Mouse (Mus musculus) natural killer cell, adult 2 months (primary cell): Measurements from ENCODE around the gene Oser1.
"Not testable (repeated sequence)": the region's sequence is repeated elsewhere in the genome, so short reads cannot be mapped to it uniquely, and the experiment has no call there.

ENCODE experiments used
- DNase-seq, 2 experiments: peaks; one replicate each; pipeline ENCODE4 v3.0.0; 2022; ENCODE audit warnings: low spot score in 2 of 2

Oser1 gene

DNA sequence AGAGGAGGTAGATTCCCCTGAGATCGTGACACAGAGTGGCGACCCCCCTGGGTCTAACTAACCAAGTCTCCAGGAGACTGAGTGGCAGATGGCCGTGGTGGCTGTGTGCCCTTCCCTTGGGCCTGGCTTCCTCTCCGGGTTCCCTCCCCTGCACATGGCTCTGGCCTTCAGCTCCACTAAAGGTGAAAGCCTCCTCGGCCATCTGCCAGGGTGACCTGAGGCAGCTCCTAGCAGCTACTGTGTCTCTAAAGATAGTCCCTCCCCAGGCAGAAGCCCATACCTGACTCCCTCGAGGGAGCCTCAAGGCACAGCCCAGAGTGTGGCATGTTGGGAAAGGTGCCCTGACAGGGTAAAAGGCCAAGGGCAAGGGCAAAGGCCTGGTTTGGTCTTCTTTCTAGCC lies 19.0 kb upstream of the Oser1 start:
- no peak for DNase-seq

DNA sequence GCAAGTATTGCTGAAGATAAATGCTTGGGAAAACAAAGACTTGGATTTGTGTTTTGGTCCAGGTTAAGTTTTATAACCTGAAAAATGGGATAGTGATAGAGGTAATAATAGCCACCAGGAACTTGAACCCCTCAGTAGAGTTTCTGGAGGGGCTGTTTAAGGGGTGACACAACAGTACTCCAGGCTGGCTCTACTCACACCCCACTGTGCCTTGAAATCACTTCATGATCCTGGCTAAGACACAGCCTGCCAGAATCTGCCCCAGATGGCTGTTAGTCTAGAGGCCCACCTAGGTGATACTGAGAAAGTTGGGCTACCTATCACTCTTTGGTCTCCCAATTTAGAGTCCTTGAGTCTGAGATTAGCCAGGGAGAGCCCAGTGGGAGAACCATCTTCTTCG lies 15.0 kb upstream of the Oser1 start:
- no peak for DNase-seq

GRCm38 (mm10) chr2:163438619-163439451 lies 14.3 kb upstream of the Oser1 start:
- DNase-seq = no peak

GRCm38 (mm10) chr2:163438246-163438618 lies 13.7 kb upstream of the Oser1 start, which contains the start of gene Gdap1l1:
Gdap1l1 (plus strand) TSS chr2:163438476.
- DNase-seq = no peak

GRCm38 (mm10) chr2:163437800-163438199 lies 13.3 kb upstream of the Oser1 start:
- no peak for DNase-seq

GRCm38 (mm10) chr2:163433971-163434370 lies 9.5 kb upstream of the Oser1 start:
- DNase-seq = no peak

- no peak for DNase-seq
These were observed 6.8 kb upstream of the Oser1 start for GRCm38 (mm10) chr2:163431289-163431688.

GRCm38 (mm10) chr2:163428346-163429011 lies 4.0 kb upstream of the Oser1 start:
- DNase-seq = no peak

DNA sequence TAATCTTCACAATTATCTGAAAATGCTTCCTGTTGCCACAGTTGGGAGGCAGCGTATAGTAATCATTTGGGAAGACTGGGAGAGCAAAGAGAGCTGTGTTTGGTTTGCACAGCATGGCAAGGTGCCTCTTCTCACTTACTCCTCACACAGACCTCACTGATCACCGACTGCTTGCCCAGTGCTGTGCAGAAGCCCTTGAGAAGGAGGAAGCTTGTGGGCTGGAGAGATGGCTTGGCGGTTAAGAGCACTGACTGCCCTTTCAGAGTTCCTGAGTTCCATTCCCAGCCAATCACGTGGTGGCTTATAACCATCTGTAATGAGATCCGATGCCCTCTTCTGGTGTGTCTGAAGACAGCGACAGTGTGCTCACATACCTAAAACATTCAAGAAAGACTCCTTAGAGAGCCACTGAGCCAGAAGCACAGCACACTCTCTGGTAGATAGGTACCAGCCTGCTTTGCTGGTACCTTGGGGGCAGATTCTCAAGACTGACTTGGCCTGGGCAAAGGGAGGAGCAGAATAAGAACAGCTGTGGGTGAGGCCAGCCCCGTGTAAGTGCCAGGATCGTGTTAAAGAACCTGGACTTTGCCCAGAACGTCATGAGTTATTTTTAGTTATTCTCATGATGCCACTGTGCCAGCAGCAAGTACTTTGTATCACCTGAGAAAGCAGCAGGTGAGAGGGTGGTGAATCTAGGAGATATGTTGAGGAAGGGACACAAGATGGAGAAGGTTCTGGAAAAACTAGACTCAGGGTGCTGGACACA lies 1.4 kb downstream of the Oser1 start:
- no peak for DNase-seq

DNA sequence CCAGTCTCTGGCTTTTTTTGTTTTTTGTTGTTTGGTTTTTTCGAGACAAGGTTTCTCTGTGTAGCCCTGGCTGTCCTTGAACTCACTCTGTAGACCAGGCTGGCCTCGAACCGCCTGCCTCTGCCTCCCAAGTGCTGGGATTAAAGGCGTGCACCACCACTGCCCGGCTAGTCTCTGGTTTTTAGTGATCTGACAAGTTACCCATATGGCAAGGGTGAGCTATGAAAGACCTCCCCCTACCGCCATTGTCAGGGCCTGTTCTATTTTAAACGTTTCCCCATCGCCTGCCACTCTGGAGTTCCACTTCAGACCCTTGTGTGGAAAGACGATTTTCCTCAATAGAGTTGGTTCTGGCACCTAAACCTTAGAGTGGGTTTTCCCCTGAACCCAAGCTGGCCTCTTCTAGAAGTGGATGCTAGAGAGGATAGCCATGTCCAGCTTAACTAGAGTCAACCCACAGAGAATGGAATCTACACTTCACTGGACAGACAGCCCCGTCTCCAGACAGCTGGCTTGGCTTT lies 4.1 kb downstream of the Oser1 start:
- peak in 1 of 2 experiments; percentile 25 for DNase-seq

DNA sequence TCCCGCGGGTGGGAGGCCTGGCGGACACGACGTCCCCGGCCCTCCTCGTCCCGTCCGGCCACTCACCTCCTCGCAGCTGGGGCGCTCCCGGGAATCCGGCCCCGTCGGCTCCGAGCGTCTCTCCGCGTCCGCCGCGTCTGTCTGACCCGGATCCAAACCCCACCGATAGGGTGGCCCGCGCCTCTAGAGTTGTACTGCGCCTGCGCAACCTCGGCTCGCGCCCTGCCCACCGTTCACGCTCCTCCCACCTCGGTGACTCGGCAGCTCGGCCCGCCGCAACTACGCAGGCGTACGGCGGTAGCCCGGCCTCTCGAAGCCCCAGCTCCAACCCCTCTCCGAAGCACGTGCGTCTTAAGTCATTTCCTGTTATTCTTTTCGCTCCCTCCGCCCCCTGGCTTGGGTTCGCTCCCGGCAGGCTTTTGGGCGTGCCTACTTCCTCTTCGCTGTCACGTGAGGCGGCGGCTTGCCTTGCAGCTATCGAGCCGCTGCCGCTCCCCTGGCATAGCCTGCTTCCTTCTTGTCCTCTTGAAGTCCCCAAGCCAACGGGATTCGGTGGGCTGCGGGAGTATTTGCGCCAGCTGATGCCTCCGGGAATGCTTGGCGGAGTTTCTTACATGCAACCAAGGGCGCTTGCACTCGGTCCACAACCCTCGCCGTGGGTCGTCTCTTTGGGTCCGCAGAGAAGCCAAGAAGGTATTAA lies 5.0 kb downstream of the Oser1 start:
- DNase-seq = peak; percentile 100

GRCm38 (mm10) chr2:163418841-163419345 lies 5.6 kb downstream of the Oser1 start:
- DNase-seq = peak in 1 of 2 experiments; percentile 34

DNA sequence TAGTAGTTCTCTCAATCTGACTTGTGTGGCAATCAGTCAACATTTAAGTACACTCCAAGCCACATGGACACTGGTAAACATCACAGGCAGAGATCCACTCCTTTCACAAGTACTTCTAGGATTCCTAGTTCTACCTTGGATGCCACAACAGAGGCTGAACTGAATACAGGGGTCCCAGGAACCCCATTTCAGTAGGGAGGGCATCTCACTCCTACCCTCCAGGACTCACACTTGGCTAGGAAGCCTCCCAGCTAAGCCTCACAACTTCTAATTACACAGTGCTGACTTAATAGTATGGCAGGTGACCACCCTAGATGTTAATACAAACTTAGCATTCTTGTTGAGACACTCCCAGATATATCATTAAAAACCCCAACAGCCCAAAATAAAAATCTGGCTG lies 6.7 kb downstream of the Oser1 start:
- DNase-seq = no peak

DNA sequence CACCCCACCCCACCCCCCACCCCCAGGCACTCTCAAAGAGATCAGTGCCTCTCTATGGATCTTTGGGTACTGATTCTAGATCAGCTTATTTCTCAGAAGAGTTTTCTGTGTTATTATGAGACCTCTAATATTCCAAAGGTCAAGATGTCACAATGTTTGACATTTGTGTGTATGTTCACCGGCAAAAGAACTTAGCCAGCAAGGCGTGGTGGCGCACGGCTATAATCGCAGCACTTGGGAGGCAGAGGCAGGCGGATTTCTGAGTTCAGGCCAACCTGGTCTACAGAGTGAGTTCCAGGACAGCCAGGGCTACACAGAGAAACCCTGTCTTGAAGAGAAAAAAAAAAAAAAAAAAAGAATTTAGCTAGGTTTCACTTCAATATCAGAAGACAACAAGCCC lies 7.5 kb downstream of the Oser1 start:
- no peak for DNase-seq

DNA sequence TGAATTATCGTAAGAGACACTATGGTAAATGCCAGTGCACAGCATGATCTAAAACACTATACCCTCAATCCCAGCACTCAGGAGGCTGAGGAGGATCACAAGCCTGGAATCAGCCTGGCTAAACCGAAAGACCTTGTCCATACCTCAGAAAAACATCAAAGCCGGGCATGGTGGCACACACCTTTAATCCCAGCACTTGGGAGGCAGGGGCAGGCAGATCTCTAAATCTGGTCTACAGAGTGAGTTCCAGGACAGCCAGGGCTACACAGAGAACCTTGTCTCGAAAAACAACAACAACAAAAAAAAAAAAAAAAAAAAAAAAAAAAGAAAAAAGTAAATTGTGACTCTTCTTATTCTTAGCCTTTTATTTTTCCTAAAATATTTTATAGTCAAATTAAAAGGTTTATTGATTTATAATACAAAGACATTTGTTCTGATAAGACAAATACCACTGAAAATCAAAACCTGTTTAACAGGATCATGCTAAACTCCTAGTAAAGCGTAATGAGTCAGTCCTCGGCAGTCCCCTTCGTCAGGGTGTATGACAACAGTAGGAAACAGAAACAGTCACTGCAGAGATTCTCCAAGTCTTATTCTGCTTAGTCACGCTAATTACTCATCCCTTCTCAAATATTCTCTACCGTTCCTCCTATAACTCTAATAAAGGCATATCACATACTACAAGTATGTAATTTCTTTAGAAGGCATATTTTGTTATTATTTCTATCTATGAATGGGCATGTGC lies 11.5 kb downstream of the Oser1 start:
- no peak for DNase-seq

DNA sequence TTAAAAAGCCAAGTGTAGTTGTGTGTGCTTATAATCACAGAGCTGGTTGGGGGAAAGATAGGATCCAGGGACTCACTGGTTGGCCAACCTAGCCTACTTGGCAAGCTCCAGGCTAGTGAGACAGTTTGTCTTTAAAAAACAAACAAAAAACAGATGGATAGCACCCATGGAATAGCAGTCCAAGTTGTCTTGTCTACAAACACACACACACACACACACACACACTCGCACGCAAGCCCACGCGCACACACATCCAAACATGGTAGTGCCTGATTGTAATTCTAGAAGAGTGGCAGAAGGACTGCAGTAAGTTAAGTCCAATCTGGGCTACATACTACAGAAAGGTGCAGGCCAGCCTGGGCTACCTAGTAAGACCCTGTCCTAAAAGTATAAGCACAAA lies 12.1 kb downstream of the Oser1 start:
- DNase-seq = no peak

DNA sequence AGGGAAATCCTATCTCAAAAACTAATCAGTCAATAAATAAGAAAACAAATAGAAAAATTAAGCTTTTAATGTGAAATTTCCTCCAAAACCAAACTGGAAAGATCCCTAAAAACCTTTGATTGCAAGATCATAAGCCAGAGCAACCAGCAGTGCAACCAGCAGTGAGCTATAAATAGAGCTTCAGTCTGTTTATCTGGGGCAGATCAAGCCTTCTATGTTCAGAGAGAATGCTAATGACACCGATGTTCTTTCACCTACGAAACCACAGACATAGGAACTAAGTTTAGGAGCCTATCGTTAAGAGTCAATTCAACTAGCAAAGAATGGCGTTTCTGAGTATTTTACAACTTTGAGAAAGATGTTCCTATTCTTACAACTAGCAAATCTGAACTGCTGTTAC lies 12.7 kb downstream of the Oser1 start:
- DNase-seq = no peak

GRCm38 (mm10) chr2:163411344-163411743 lies 13.2 kb downstream of the Oser1 start:
- not testable (repeated sequence) for DNase-seq

DNA sequence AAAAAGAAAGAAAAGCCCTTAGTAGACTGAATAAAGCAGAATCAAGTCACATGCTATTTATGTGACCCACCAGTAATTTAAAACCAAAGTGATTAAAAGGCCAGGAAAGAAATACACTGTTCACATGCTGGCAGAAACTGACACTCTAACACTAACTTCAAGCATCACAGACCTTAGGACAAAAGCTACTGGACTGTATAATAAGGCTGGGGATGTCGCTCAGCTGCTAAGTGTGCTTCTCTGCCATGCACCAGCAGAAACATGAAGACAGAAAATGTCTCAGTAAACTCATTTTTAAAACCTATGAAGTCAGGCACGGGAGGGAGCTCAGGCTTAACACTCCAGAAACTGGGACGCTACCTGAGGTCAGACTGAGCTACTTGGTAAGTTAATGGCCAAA lies 14.3 kb downstream of the Oser1 start:
- no peak for DNase-seq

GRCm38 (mm10) chr2:163404037-163404815 lies 20.3 kb downstream of the Oser1 start:
- no peak for DNase-seq
